Mouse (Mus musculus) intestine, embryonic 15.5 days (tissue): ENCODE measurements around the gene Cpn2. TPM values are rescaled to one million over a fixed set of nuclear protein-coding genes. Genes with fewer than 3 reads are reported as not detected.

ENCODE experiments used
- ATAC-seq: fragments of 200-750 bp; cut with Nextera tagmentation; 2 replicates; pipeline ENCODE4 v1.8.0; 2017; ENCODE audit warnings: moderate TSS enrichment, moderate library complexity
- H3K27ac ChIP-seq: fragments of 300-500 bp; sonication (generic); 2 replicates; pipeline ENCODE4 v1.5.1; 2015; ENCODE audit warnings: mild to moderate bottlenecking, inconsistent platforms
- H3K27me3 ChIP-seq: fragments of 300-500 bp; sonication (generic); replicated peaks from 2 replicates; pipeline ENCODE4 v1.6.1; 2015; ENCODE audit warnings: inconsistent platforms
- H3K36me3 ChIP-seq: fragments of 300-500 bp; sonication (generic); 2 replicates; pipeline ENCODE4 v1.6.1; 2015; ENCODE audit warnings: inconsistent platforms
- H3K4me1 ChIP-seq: fragments of 300-500 bp; sonication (generic); replicated peaks from 2 replicates; pipeline ENCODE4 v1.6.1; 2015; ENCODE audit warnings: inconsistent platforms
- H3K4me2 ChIP-seq: fragments of 300-500 bp; sonication (generic); replicated peaks from 2 replicates; pipeline ENCODE4 v1.6.1; 2015; ENCODE audit warnings: mild to moderate bottlenecking, inconsistent platforms
- H3K4me3 ChIP-seq: fragments of 300-500 bp; sonication (generic); replicated peaks from 2 replicates; pipeline ENCODE4 v1.5.1; 2015; ENCODE audit warnings: inconsistent platforms
- H3K9ac ChIP-seq: fragments of 300-500 bp; sonication (generic); 2 replicates; pipeline ENCODE4 v1.6.1; 2015; ENCODE audit warnings: inconsistent platforms
- H3K9me3 ChIP-seq: fragments of 300-500 bp; sonication (generic); 2 replicates; pipeline ENCODE4 v1.6.1; 2016; ENCODE audit warnings: inconsistent platforms
- WGBS: fragments of 180-500 bp; shearing (Covaris S2); methylation state at CpG from one replicate; pipeline ENCODE4 v1.1.7; 2015; 5-methylcytosine and 5-hydroxymethylcytosine counted together
- polyA plus RNA-seq: library from polyadenylated mRNA; unstranded; fragments of >200 nt; fragmentation: Nextera tagmentation; extraction: Ambion mirVana; gene quantifications from 2 replicates; pipeline ENCODE4 v1.2.1, GENCODE M21; 2015

Gene Cpn2
- polyA plus RNA-seq, 1 experiment from 2014 or later = 0.19 TPM

DNA sequence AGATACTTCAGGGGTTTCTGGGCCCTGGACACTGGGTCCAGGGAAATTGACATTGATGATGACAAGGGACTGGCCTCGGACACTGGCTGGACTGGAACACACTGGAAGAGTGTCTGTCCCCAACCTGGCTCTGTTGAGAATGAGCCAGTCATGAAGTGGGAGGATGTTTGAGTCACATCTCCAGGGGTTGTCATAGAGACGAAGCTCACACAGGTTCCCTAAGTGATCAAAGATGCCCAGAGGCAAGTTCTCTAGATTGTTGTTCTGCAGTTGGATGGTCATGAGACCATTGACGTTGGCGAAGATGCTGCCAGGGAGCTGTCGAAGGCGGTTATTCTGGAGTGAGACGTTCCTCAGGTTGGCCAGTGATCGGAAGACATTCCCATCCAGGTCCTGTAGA, 5.8 kb upstream of the Cpn2 start:
- H3K27me3 ChIP-seq = no peaks in the 10 kb centered on the region
- H3K27ac ChIP-seq = no peak overlapping the region
- no peak overlapping the region for H3K4me2 ChIP-seq
- no peak overlapping the region for H3K9ac ChIP-seq
- H3K36me3 ChIP-seq = no peaks in the 10 kb centered on the region
- H3K4me3 ChIP-seq = no peak overlapping the region
- H3K9me3 ChIP-seq = no peaks in the 10 kb centered on the region
- no peak for ATAC-seq
- 94% methylated on average over 8 of the region's 8 CpGs for WGBS
- H3K4me1 ChIP-seq = peaks cover 9% of the 10 kb centered on the region

DNA sequence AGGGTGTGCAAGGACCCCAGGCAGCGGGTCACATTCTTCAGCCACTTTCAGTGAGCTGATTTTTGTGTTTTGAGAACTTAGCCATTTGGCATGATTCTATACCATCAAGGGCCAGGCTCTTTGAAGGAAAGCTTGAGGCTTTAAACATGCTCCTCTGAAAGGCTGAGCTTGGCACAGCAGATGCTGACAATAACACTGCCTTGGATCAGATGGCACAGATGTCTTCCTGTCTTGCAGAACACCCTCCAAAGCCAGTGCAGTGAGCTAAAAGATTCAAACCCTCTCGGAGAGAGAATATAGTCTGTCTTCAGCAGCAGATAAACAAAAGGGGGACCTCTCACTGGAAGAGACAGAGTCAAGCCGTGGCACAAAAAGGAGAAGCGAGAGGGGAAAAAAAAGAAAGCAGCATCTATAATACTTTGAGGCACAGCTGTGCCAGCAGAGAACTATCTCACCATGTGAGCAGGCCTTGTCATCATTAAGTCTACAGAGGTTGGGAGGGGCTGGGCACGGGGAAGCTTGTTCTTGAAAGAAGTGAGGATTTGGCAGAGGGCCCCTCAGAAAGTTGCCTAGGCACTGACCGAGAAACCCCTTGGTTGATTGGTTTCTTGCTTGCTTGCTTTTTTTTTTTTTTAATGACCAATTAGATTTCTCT, 4.8 kb upstream of the Cpn2 start:
- H3K4me2 ChIP-seq = no peak overlapping the region
- H3K27ac ChIP-seq = peak overlapping the region; percentile 48; the same call in 1 of the 2 replicates
- no peaks in the 10 kb centered on the region for H3K27me3 ChIP-seq
- H3K4me1 ChIP-seq = 0 out of 2 replicates have a peak, but pooled peaks cover 9% of the 10 kb centered on the region
- no peak for ATAC-seq
- H3K4me3 ChIP-seq = no peak overlapping the region
- no peaks in the 10 kb centered on the region for H3K9me3 ChIP-seq
- H3K9ac ChIP-seq = no peak overlapping the region
- WGBS = 53% methylated on average over 6 of the region's 6 CpGs
- H3K36me3 ChIP-seq = no peaks in the 10 kb centered on the region

DNA sequence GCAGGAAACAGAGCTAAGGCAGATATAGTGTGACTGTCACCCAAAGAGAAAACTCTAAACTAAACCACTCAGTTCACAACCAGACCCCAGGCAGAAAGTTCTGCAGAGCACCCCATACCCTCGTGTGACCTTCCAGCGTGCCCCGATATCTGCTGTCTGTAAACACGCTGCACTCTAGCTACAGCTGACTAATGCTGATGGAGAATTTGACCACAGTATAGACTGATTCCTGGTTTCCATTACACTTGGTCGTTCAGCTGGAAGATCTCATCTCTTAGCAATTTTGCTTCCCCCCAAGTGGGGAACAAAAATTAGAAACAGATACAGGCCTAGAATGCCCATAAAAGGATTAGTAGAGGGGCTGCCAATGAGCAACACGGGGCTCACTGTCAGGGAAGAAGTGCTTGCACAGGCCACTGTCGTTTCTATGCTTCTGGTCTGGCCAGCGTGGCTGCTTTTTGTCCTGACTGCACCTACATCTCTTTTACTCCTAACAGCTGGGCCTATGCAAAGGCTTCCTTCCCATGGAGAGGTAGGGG, 4.0 kb upstream of the Cpn2 start:
- Histone ChIP-seq H3K27me3 (no peaks in the 10 kb centered on the region), H3K9ac (no peak overlapping the region), H3K27ac (peak overlapping the region; percentile 48; the same call in 1 of the 2 replicates), H3K4me3 (no peak overlapping the region), H3K36me3 (no peaks in the 10 kb centered on the region), H3K9me3 (no peaks in the 10 kb centered on the region), H3K4me2 (no peak overlapping the region), H3K4me1 (0 out of 2 replicates have a peak, but pooled peaks cover 9% of the 10 kb centered on the region)
- 44% methylated on average over 8 of the region's 8 CpGs for WGBS
- no peak for ATAC-seq

DNA sequence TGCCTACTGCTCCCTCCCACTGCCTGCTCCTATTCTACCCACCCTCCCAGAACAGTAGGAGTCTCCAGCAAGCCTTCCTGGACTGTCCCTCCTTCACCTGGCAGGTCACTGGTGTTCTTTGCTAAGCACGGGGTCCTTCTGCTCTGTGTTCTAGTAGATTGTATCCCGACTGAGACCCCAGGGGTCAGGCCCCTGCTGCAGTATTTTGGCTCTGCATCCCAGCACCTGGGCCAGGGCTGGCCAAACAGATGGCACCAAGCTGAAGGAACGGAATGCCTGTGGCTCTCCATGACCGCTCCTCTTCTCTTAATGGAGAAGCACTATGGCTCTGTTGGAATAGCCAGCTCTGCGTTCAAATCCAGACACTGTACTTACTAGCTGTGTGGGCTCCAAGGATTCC, 738 bp downstream of the Cpn2 start:
- WGBS = 82% methylated on average over 5 of the region's 5 CpGs
- 0 out of 2 replicates have a peak, but pooled peaks cover 3% of the 10 kb centered on the region for H3K4me1 ChIP-seq
- H3K9me3 ChIP-seq = no peaks in the 10 kb centered on the region
- H3K9ac ChIP-seq = no peak overlapping the region
- no peak overlapping the region for H3K4me3 ChIP-seq
- no peak for ATAC-seq
- H3K27ac ChIP-seq = no peak overlapping the region
- no peaks in the 10 kb centered on the region for H3K36me3 ChIP-seq
- no peak overlapping the region for H3K4me2 ChIP-seq
- H3K27me3 ChIP-seq = no peaks in the 10 kb centered on the region

DNA sequence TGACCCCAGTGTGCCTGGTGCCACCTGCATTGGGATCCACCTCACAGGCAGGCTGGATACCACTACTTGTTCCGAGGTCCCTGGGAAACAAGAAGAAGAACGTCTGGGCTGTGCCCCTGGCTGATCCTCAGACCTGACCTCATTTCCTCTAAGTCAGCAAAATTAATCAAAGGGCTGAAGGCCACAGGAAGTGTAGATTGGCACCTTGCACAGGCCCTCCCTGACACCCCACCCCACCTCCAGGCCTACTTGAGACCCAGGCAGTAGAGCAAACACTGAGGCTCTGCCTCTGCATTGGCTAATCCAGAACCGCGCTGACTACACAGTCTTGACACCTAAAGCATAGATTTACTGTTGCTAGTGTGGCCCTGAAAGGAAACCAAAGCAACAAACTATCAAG, 1.7 kb downstream of the Cpn2 start:
- Histone ChIP-seq H3K4me1 (no peaks in the 10 kb centered on the region), H3K36me3 (no peaks in the 10 kb centered on the region), H3K4me3 (no peak overlapping the region), H3K27me3 (no peaks in the 10 kb centered on the region), H3K9me3 (no peaks in the 10 kb centered on the region), H3K4me2 (no peak overlapping the region), H3K9ac (no peak overlapping the region), H3K27ac (no peak overlapping the region)
- 59% methylated on average over 4 of the region's 4 CpGs for WGBS
- ATAC-seq = no peak

DNA sequence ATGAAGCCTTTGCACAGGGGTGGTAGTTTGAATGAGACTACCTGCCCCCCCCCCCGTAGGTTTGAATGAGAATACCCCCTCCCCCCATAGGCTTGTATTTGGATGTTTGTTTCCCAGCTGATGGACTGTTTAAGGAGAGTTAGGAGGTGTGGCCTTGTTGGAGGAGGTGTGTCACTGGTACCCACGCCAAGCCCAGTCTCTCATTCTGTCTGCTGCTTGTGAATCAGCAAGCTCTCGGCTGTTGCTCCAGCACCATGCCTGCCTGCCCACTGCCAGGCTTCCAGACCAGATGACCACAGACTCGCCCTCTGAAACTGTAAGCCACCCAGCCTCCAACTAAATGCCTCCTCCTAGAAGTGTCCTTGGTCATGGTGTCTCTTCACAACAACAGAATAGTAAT, 4.1 kb downstream of the Cpn2 start:
- no peak overlapping the region for H3K4me3 ChIP-seq
- H3K4me1 ChIP-seq = no peaks in the 10 kb centered on the region
- H3K36me3 ChIP-seq = no peaks in the 10 kb centered on the region
- H3K27ac ChIP-seq = no peak overlapping the region
- H3K4me2 ChIP-seq = no peak overlapping the region
- no peaks in the 10 kb centered on the region for H3K27me3 ChIP-seq
- H3K9ac ChIP-seq = no peak overlapping the region
- no peaks in the 10 kb centered on the region for H3K9me3 ChIP-seq
- WGBS = 70% methylated on average over 4 of the region's 4 CpGs
- ATAC-seq = no peak

DNA sequence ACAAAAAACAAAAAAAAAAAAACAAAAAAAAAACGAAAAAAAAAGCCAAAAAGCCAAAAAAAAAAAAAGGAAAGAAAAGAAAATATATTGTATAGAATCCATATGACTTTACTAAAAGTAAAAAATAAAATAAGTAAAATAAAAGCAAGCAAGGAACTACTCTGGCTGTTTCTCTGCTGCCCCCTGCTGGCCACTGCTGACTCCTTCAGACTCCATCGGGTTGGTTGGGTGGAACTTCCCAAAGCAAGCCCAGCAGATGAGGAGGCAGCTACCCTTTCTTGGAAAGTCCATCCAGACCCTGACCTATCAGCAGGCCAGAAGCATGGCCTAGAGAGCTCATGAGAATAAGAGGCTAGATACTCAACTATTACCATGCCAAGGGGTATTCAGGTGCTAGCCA, 4.6 kb downstream of the Cpn2 start:
- 0 out of 2 replicates have a peak, but pooled peaks have one; percentile 42 for ATAC-seq
- no peaks in the 10 kb centered on the region for H3K36me3 ChIP-seq
- 0% methylated on average over 2 of the region's 2 CpGs for WGBS
- H3K27me3 ChIP-seq = no peaks in the 10 kb centered on the region
- H3K9me3 ChIP-seq = no peaks in the 10 kb centered on the region
- H3K4me1 ChIP-seq = no peaks in the 10 kb centered on the region
- no peak overlapping the region for H3K4me3 ChIP-seq
- no peak overlapping the region for H3K9ac ChIP-seq
- no peak overlapping the region for H3K4me2 ChIP-seq
- no peak overlapping the region for H3K27ac ChIP-seq

DNA sequence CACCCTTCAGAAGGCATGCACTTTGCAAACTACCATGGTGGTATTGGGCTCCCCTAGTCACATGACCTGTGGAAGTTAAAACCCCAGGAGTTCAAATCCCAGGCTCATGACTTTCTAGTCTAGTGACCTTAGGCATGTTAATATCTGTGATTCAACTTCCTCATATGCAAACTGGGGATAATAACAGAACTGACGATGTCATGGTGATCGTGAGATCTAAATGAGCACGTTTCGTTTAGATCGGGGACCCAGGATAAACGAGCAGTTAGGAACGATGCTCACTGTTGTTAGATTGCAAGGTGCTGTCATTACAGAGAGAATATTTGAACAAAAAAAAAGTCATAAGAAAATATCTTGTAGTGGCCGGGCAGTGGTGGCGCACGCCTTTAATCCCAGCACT, 5.1 kb downstream of the Cpn2 start:
- H3K4me2 ChIP-seq = no peak overlapping the region
- no peak overlapping the region for H3K27ac ChIP-seq
- H3K4me1 ChIP-seq = no peaks in the 10 kb centered on the region
- no peak for ATAC-seq
- no peak overlapping the region for H3K4me3 ChIP-seq
- H3K36me3 ChIP-seq = no peaks in the 10 kb centered on the region
- H3K9ac ChIP-seq = no peak overlapping the region
- no peaks in the 10 kb centered on the region for H3K9me3 ChIP-seq
- WGBS = 86% methylated on average over 10 of the region's 10 CpGs
- H3K27me3 ChIP-seq = no peaks in the 10 kb centered on the region

DNA sequence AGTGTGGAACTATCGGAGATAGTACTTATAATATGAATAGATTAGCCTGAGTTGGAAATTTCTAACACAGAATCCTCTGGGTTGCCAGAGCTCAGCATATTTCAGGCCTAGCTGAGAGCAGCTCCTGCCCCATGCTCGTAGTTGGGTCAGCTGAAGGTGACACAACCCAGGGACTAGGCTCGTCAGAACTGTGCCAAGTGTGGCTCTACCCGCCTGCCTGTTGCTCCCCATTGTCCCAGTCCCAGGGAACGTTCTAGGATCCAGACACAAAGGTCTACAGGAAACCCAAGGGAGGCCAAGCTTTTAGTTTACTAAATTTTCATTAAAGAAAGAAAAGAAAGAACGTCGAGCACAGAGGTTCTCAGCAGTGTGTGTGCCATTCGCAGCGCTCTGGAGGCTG, 6.0 kb downstream of the Cpn2 start:
- Histone ChIP-seq H3K4me3 (no peak overlapping the region), H3K27ac (no peak overlapping the region), H3K9ac (no peak overlapping the region), H3K9me3 (no peaks in the 10 kb centered on the region), H3K4me1 (no peaks in the 10 kb centered on the region), H3K36me3 (no peaks in the 10 kb centered on the region), H3K4me2 (no peak overlapping the region), H3K27me3 (no peaks in the 10 kb centered on the region)
- ATAC-seq = no peak
- 87% methylated on average over 9 of the region's 9 CpGs for WGBS

DNA sequence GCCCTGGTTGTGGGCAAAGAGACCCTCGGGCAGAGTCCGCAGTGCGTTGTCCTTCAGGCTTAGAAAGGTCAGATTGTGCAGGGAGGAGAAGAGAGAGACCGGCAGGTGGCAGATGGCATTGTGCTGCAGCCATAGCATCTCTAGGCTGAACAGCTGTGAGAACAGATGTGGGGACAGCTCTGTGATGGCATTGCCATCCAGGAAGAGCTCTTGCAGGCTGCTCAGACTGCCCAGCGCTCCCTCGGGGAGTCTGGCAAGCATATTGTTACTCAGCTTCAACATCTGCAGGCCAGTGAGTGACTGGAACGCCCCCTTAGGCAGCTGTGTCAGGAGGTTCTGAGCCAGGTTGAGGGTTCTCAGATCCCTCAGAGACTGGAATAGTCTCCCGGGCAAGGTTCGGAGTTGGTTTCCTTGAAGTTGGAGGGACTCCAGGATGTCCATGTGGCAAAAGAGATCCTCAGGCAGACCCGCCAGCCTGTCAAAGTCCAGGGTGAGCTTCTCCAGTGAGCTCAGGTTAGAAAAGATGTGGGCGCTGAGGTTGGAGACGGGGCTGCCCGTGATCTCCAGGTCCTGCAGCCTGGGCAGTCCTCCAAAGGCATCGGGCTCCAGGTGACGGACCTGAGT, 7.2 kb downstream of the Cpn2 start:
- Histone ChIP-seq H3K4me2 (no peak overlapping the region), H3K36me3 (no peaks in the 10 kb centered on the region), H3K4me1 (no peaks in the 10 kb centered on the region), H3K27ac (no peak overlapping the region), H3K9me3 (no peaks in the 10 kb centered on the region), H3K4me3 (no peak overlapping the region), H3K9ac (no peak overlapping the region), H3K27me3 (no peaks in the 10 kb centered on the region)
- ATAC-seq = no peak
- WGBS = 88% methylated on average over 15 of the region's 15 CpGs

DNA sequence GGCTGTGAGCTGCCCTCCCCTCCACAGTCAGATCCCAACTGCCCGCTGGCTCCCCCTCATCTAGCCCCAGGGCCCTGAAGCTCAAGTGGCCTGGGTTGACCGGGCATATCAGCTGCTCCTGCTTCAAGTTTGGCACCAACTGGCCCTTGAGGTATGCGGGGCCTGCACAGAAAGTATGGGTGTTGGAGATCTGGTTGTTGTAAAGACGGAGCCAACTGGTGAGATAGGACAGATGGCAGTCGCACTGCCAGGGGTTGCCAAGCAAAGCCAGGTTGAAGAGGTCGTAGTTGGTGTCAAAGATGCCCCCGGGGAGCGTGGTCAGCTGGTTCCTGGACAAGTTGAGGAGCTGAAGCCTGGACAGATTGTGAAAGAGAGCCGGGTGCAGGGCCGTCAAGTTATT, 7.9 kb downstream of the Cpn2 start:
- Histone ChIP-seq H3K4me2 (no peak overlapping the region), H3K27me3 (no peaks in the 10 kb centered on the region), H3K4me1 (no peaks in the 10 kb centered on the region), H3K9me3 (no peaks in the 10 kb centered on the region), H3K9ac (no peak overlapping the region), H3K4me3 (no peak overlapping the region), H3K27ac (no peak overlapping the region), H3K36me3 (no peaks in the 10 kb centered on the region)
- WGBS = 84% methylated on average over 10 of the region's 10 CpGs
- ATAC-seq = no peak

DNA sequence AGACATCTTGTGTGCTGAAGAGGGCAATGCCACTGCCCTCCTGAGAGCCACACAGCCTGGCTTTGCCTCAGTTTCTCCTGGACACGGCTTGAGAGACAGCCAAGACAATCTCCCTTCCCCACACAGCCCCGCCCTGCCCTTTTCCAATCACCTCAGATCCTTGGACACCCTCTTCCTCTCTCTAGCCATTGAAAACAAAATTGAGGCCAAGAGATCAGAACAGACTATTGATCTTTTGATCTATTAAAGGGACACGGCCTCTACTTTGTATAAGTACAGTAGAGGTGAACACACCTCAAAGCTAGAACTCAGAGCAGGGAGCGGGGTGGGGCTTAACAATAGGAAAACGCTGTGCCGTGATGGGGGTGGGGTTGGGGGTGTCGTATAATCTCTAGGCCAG, 8.9 kb downstream of the Cpn2 start:
- Histone ChIP-seq H3K4me2 (no peak overlapping the region), H3K9me3 (no peaks in the 10 kb centered on the region), H3K36me3 (no peaks in the 10 kb centered on the region), H3K4me3 (no peak overlapping the region), H3K4me1 (no peaks in the 10 kb centered on the region), H3K27ac (no peak overlapping the region), H3K27me3 (no peaks in the 10 kb centered on the region), H3K9ac (no peak overlapping the region)
- ATAC-seq = no peak
- WGBS = 85% methylated on average over 7 of the region's 7 CpGs

DNA sequence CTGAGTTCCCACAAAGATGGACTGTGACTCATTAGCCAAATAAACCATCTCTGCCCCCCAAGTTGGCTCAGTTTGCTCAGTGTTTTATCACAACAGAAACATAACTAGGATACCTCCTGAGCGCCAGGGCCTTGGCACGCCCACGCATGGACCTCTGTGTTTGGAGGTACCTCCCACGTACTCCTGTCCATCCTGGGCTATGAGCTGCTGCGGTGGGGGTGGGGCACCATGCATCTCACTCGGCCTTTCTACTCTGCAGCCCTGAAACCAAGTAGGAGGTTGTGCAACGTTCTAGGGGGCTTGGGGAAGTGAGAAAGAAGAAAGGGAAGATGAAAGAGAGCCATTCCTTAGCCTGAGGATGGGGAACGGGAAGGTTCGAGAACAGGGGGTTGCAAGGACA, 9.6 kb downstream of the Cpn2 start:
- H3K4me3 ChIP-seq = no peak overlapping the region
- H3K4me2 ChIP-seq = no peak overlapping the region
- no peaks in the 10 kb centered on the region for H3K36me3 ChIP-seq
- ATAC-seq = no peak
- H3K9ac ChIP-seq = no peak overlapping the region
- H3K27me3 ChIP-seq = no peaks in the 10 kb centered on the region
- 62% methylated on average over 9 of the region's 9 CpGs for WGBS
- 0 out of 2 replicates have a peak, but pooled peaks cover 3% of the 10 kb centered on the region for H3K4me1 ChIP-seq
- no peak overlapping the region for H3K27ac ChIP-seq
- no peaks in the 10 kb centered on the region for H3K9me3 ChIP-seq
